Mouse (Mus musculus) cerebellum, adult 2 months (tissue): ENCODE results near the gene Spen.

Source experiments
- CTCF ChIP-seq: fragments of 200-500 bp; IDR thresholded peaks from 2 replicates; pipeline ENCODE4 v1.5.1; 2011; ENCODE audit warnings: low read depth, mild to moderate bottlenecking, control low read depth, low read length, moderate library complexity, borderline replicate concordance; ENCODE audit not compliant: insufficient read depth
- POLR2A ChIP-seq: fragments of 200-500 bp; IDR thresholded peaks from 2 replicates; pipeline ENCODE4 v1.6.1; 2011; ENCODE audit warnings: low read length, control low read depth, borderline replicate concordance; ENCODE audit not compliant: insufficient read depth

GRCm38 (mm10) chr4:141423288-141423687 lies 115.1 kb downstream of the Spen start:
- TF ChIP-seq CTCF (no peak), POLR2A (no peak)
